Mouse (Mus musculus) limb, embryonic 10.5 days (tissue): ENCODE results near the gene Tnfaip8l3. TPM values are rescaled to one million over a fixed set of nuclear protein-coding genes. Genes with fewer than 3 reads are reported as not detected.
"Not testable (repeated sequence)": the region's sequence is repeated elsewhere in the genome, so short reads cannot be mapped to it uniquely, and the experiment has no call there.

Source experiments
- DNase-seq: peaks from one replicate; pipeline ENCODE4 v3.0.0-alpha.2; 2017; ENCODE audit warnings: low spot score
- H3K27ac ChIP-seq: fragments of 300-500 bp; sonication (generic); 2 replicates; pipeline ENCODE4 v1.5.1; 2016; ENCODE audit warnings: mild to moderate bottlenecking
- H3K27me3 ChIP-seq: fragments of 300-500 bp; sonication (generic); 2 replicates; pipeline ENCODE4 v1.6.1; 2016; ENCODE audit warnings: low read depth, mild to moderate bottlenecking; ENCODE audit not compliant: poor library complexity, severe bottlenecking
- H3K36me3 ChIP-seq: fragments of 300-500 bp; sonication (generic); 2 replicates; pipeline ENCODE4 v1.6.1; 2016; ENCODE audit warnings: mild to moderate bottlenecking, moderate library complexity
- H3K4me1 ChIP-seq: fragments of 300-500 bp; sonication (generic); 2 replicates; pipeline ENCODE4 v1.6.1; 2016
- H3K4me3 ChIP-seq: fragments of 300-500 bp; sonication (generic); 2 replicates; pipeline ENCODE4 v1.5.1; 2016; ENCODE audit warnings: mild to moderate bottlenecking, moderate library complexity
- H3K9me3 ChIP-seq: fragments of 300-500 bp; sonication (generic); replicated peaks from 2 replicates; pipeline ENCODE4 v1.6.1; 2016; ENCODE audit warnings: mild to moderate bottlenecking
- WGBS: fragments of 180-500 bp; shearing (Covaris S2); methylation state at CpG from one replicate; pipeline ENCODE4 v1.1.7; 2016; 5-methylcytosine and 5-hydroxymethylcytosine counted together
- polyA plus RNA-seq: library from polyadenylated mRNA; unstranded; fragments of >200 nt; fragmentation: Nextera tagmentation; extraction: Ambion mirVana; gene quantifications from 2 replicates; pipeline ENCODE4 v1.2.1, GENCODE M21; 2016

The Tnfaip8l3 gene
- polyA plus RNA-seq, 1 experiment from 2014 or later: 0.11 TPM

- H3K27me3 ChIP-seq: peaks cover 49% of the 10 kb centered on the region
- H3K9me3 ChIP-seq: no peaks in the 10 kb centered on the region
- no peak overlapping the region for H3K27ac ChIP-seq
- H3K36me3 ChIP-seq: no peaks in the 10 kb centered on the region
- DNase-seq: no peak
- no peak overlapping the region for H3K4me3 ChIP-seq
- 84% methylated on average over 3 of the region's 3 CpGs for WGBS
- H3K4me1 ChIP-seq: peaks cover 13% of the 10 kb centered on the region
Observed at GRCm38 (mm10) chr9:54063655-54064054, 4.5 kb downstream of the Tnfaip8l3 start.

- Histone ChIP-seq H3K27me3 (peaks cover 30% of the 10 kb centered on the region), H3K4me1 (no peaks in the 10 kb centered on the region), H3K27ac (no peak overlapping the region), H3K4me3 (no peak overlapping the region), H3K9me3 (no peaks in the 10 kb centered on the region), H3K36me3 (no peaks in the 10 kb centered on the region)
- 82% methylated on average over 5 of the region's 5 CpGs for WGBS
- no peak for DNase-seq
Observed at GRCm38 (mm10) chr9:54061666-54062065, 6.5 kb downstream of the Tnfaip8l3 start.

- Histone ChIP-seq H3K27ac (no peak overlapping the region), H3K4me3 (no peak overlapping the region), H3K4me1 (no peaks in the 10 kb centered on the region), H3K36me3 (no peaks in the 10 kb centered on the region), H3K27me3 (no peaks in the 10 kb centered on the region), H3K9me3 (no peaks in the 10 kb centered on the region)
- WGBS: 91% methylated on average over 3 of the region's 3 CpGs
- DNase-seq: no peak
Observed at GRCm38 (mm10) chr9:54051298-54052068, 16.7 kb downstream of the Tnfaip8l3 start.

- Histone ChIP-seq H3K4me3 (no peak overlapping the region), H3K36me3 (no peaks in the 10 kb centered on the region), H3K27me3 (no peaks in the 10 kb centered on the region), H3K27ac (no peak overlapping the region), H3K4me1 (no peaks in the 10 kb centered on the region), H3K9me3 (no peaks in the 10 kb centered on the region)
- DNase-seq: no peak
- WGBS: 78% methylated on average over 5 of the region's 5 CpGs
Observed at GRCm38 (mm10) chr9:54048978-54049377, 19.2 kb downstream of the Tnfaip8l3 start.

- Histone ChIP-seq H3K36me3 (no peaks in the 10 kb centered on the region), H3K4me3 (no peak overlapping the region), H3K9me3 (no peaks in the 10 kb centered on the region), H3K27ac (no peak overlapping the region), H3K4me1 (no peaks in the 10 kb centered on the region), H3K27me3 (no peaks in the 10 kb centered on the region)
- WGBS: 97% methylated on average over 5 of the region's 5 CpGs
- DNase-seq: no peak
Observed at GRCm38 (mm10) chr9:54043067-54043466, 25.1 kb downstream of the Tnfaip8l3 start.

GRCm38 (mm10) chr9:54037717-54038116 lies 30.5 kb downstream of the Tnfaip8l3 start:
- Histone ChIP-seq H3K36me3 (no peaks in the 10 kb centered on the region), H3K27ac (no peak overlapping the region), H3K4me3 (no peak overlapping the region), H3K4me1 (no peaks in the 10 kb centered on the region), H3K9me3 (no peaks in the 10 kb centered on the region), H3K27me3 (no peaks in the 10 kb centered on the region)
- DNase-seq: no peak
- WGBS: 83% methylated on average over 9 of the region's 9 CpGs

GRCm38 (mm10) chr9:54034691-54035090 lies 33.5 kb downstream of the Tnfaip8l3 start:
- WGBS: 83% methylated on average over 5 of the region's 5 CpGs
- H3K4me3 ChIP-seq: no peak overlapping the region

GRCm38 (mm10) chr9:54022795-54023194 lies 45.4 kb downstream of the Tnfaip8l3 start:
- Histone ChIP-seq H3K27me3 (no peaks in the 10 kb centered on the region), H3K27ac (no peak overlapping the region), H3K36me3 (no peaks in the 10 kb centered on the region), H3K4me1 (no peaks in the 10 kb centered on the region), H3K4me3 (no peak overlapping the region), H3K9me3 (no peaks in the 10 kb centered on the region)
- 77% methylated on average over 3 of the region's 3 CpGs for WGBS
- no peak for DNase-seq

More at GRCm38 (mm10) chr9:54034691-54035090, 33.5 kb downstream of the Tnfaip8l3 start:
- no peak for DNase-seq
- Histone ChIP-seq H3K27ac (no peak overlapping the region), H3K27me3 (no peaks in the 10 kb centered on the region), H3K4me1 (no peaks in the 10 kb centered on the region), H3K36me3 (no peaks in the 10 kb centered on the region), H3K9me3 (no peaks in the 10 kb centered on the region)

GRCm38 (mm10) chr9:53994528-53994927 lies 73.7 kb downstream of the Tnfaip8l3 start:
- no peak overlapping the region for H3K27ac ChIP-seq
- no peaks in the 10 kb centered on the region for H3K9me3 ChIP-seq
- no peak for DNase-seq
- WGBS: 75% methylated on average over 1 of the region's 1 CpGs
- no peak overlapping the region for H3K4me3 ChIP-seq
- no peaks in the 10 kb centered on the region for H3K36me3 ChIP-seq
- no peaks in the 10 kb centered on the region for H3K27me3 ChIP-seq
- H3K4me1 ChIP-seq: no peaks in the 10 kb centered on the region

GRCm38 (mm10) chr9:53992567-53992966 lies 75.6 kb downstream of the Tnfaip8l3 start:
- H3K4me1 ChIP-seq, H3K27ac ChIP-seq, H3K9me3 ChIP-seq, DNase-seq, H3K4me3 ChIP-seq, H3K36me3 ChIP-seq, H3K27me3 ChIP-seq: not testable (repeated sequence)

- no peaks in the 10 kb centered on the region for H3K9me3 ChIP-seq
- H3K27me3 ChIP-seq: no peaks in the 10 kb centered on the region; the same call in 1 of the 2 replicates
- H3K4me3 ChIP-seq: no peak overlapping the region
- no peak overlapping the region for H3K27ac ChIP-seq
- DNase-seq: peak; percentile 48
- no peaks in the 10 kb centered on the region for H3K4me1 ChIP-seq
- no peaks in the 10 kb centered on the region for H3K36me3 ChIP-seq
- WGBS: 10% methylated on average over 3 of the region's 3 CpGs
Observed at GRCm38 (mm10) chr9:53990921-53991320, 77.3 kb downstream of the Tnfaip8l3 start.

GRCm38 (mm10) chr9:53986972-53987371 lies 81.2 kb downstream of the Tnfaip8l3 start:
- Histone ChIP-seq H3K4me1 (no peaks in the 10 kb centered on the region), H3K9me3 (no peaks in the 10 kb centered on the region), H3K27me3 (no peaks in the 10 kb centered on the region; the same call in 1 of the 2 replicates), H3K4me3 (no peak overlapping the region), H3K27ac (no peak overlapping the region), H3K36me3 (no peaks in the 10 kb centered on the region)
- 48% methylated on average over 3 of the region's 3 CpGs for WGBS
- DNase-seq: no peak

- H3K27ac ChIP-seq: no peak overlapping the region
- DNase-seq: peak; percentile 79
- WGBS: 32% methylated on average over 9 of the region's 9 CpGs
- no peaks in the 10 kb centered on the region for H3K36me3 ChIP-seq
- H3K9me3 ChIP-seq: no peaks in the 10 kb centered on the region
- no peak overlapping the region for H3K4me3 ChIP-seq
- no peaks in the 10 kb centered on the region; the same call in 1 of the 2 replicates for H3K27me3 ChIP-seq
- H3K4me1 ChIP-seq: no peaks in the 10 kb centered on the region
Observed at GRCm38 (mm10) chr9:53984868-53985267, 83.3 kb downstream of the Tnfaip8l3 start.

- Histone ChIP-seq H3K27ac (peak within 1 kb of the TSS; percentile 72), H3K4me1 (peaks cover 26% of the 10 kb centered on the region), H3K9me3 (no peaks in the 10 kb centered on the region), H3K36me3 (no peaks in the 10 kb centered on the region), H3K27me3 (peaks cover 46% of the 10 kb centered on the region), H3K4me3 (peak within 1 kb of the TSS; percentile 75)
- DNase-seq: peak; percentile 73
- under 1% methylated on average over 36 of the region's 36 CpGs for whole genome bisulfite sequencing
Observed at GRCm38 (mm10) chr9:53975122-53975518, 93.1 kb downstream of the Tnfaip8l3 start, which contains the start of gene Elmod1. Elmod1 (minus strand) TSS chr9:53975301.
